Mouse (Mus musculus) liver, embryonic 16.5 days (tissue): ENCODE measurements around the gene Wipf3. TPM values are rescaled to one million over a fixed set of nuclear protein-coding genes. Genes with fewer than 3 reads are reported as not detected.

ENCODE experiments used
- ATAC-seq: fragments of 200-750 bp; cut with Nextera tagmentation; 2 replicates; pipeline ENCODE4 v1.8.0; 2017; ENCODE audit warnings: low read depth, mild to moderate bottlenecking, moderate number of reproducible peaks, moderate library complexity
- H3K27ac ChIP-seq: fragments of 300-500 bp; sonication (generic); 2 replicates; pipeline ENCODE4 v1.5.1; 2014; ENCODE audit warnings: mild to moderate bottlenecking, low read length
- H3K27me3 ChIP-seq: fragments of 300-500 bp; sonication (generic); 2 replicates; pipeline ENCODE4 v1.6.1; 2014; ENCODE audit warnings: low read depth, low read length, mixed read lengths; ENCODE audit not compliant: control insufficient read depth, insufficient read depth
- H3K36me3 ChIP-seq: fragments of 300-500 bp; sonication (generic); 2 replicates; pipeline ENCODE4 v1.6.1; 2014; ENCODE audit warnings: mild to moderate bottlenecking; ENCODE audit not compliant: control insufficient read depth, insufficient read depth
- H3K4me1 ChIP-seq: fragments of 300-500 bp; sonication (generic); 2 replicates; pipeline ENCODE4 v1.6.1; 2014; ENCODE audit warnings: low read depth, low read length, mixed read lengths; ENCODE audit not compliant: control insufficient read depth
- H3K4me2 ChIP-seq: fragments of 300-500 bp; sonication (generic); 2 replicates; pipeline ENCODE4 v1.6.1; 2014; ENCODE audit warnings: low read depth, low read length, mixed read lengths
- H3K4me3 ChIP-seq: fragments of 300-500 bp; sonication (generic); 2 replicates; pipeline ENCODE4 v1.5.1; 2014; ENCODE audit warnings: low read depth, mild to moderate bottlenecking, low read length
- H3K9ac ChIP-seq: fragments of 300-500 bp; sonication (generic); 2 replicates; pipeline ENCODE4 v1.6.1; 2014; ENCODE audit warnings: low read depth, low read length
- H3K9me3 ChIP-seq: fragments of 300-500 bp; sonication (generic); replicated peaks from 2 replicates; pipeline ENCODE4 v1.6.1; 2016; ENCODE audit warnings: low read length; ENCODE audit not compliant: control insufficient read depth
- WGBS: fragments of 180-500 bp; shearing (Covaris S2); extraction: QIAGEN DNeasy Blood & Tissue Kit; methylation state at CpG from one replicate; pipeline ENCODE4 v1.1.7; 2014; ENCODE audit not compliant: insufficient replicate concordance; 5-methylcytosine and 5-hydroxymethylcytosine counted together
- polyA plus RNA-seq: library from polyadenylated mRNA; unstranded; fragments of >200 nt; fragmentation: Nextera tagmentation; extraction: Ambion mirVana; gene quantifications from 2 replicates; pipeline ENCODE4 v1.2.1, GENCODE M21; 2015

The Wipf3 gene
- polyA plus RNA-seq, 1 experiment from 2014 or later: 0.12 TPM

- Histone ChIP-seq H3K27me3 (peaks cover 3% of the 10 kb centered on the region), H3K9me3 (no peaks in the 10 kb centered on the region)
Observed at GRCm38 (mm10) chr6:54481390-54482112, 52.1 kb downstream of the Wipf3 start.

GRCm38 (mm10) chr6:54485000-54485399 lies 55.6 kb downstream of the Wipf3 start:
- Histone ChIP-seq H3K27ac (no peak overlapping the region), H3K36me3 (no peaks in the 10 kb centered on the region), H3K27me3 (peaks cover 3% of the 10 kb centered on the region), H3K9me3 (no peaks in the 10 kb centered on the region), H3K4me1 (no peaks in the 10 kb centered on the region), H3K4me3 (no peak overlapping the region), H3K4me2 (peak overlapping the region; percentile 24; the same call in 1 of the 2 replicates), H3K9ac (no peak overlapping the region)
- 32% methylated on average over 12 of the region's 12 CpGs for WGBS
- no peak for ATAC-seq

More at GRCm38 (mm10) chr6:54481390-54482112, 52.1 kb downstream of the Wipf3 start:
- WGBS: 58% methylated on average over 15 of the region's 15 CpGs
- no peak overlapping the region for H3K4me2 ChIP-seq
- ATAC-seq: no peak
- H3K4me1 ChIP-seq: no peaks in the 10 kb centered on the region
- no peak overlapping the region for H3K9ac ChIP-seq
- H3K4me3 ChIP-seq: no peak overlapping the region
- H3K27ac ChIP-seq: no peak overlapping the region
- H3K36me3 ChIP-seq: no peaks in the 10 kb centered on the region

GRCm38 (mm10) chr6:54485435-54485901 lies 56.1 kb downstream of the Wipf3 start:
- Histone ChIP-seq H3K9me3 (no peaks in the 10 kb centered on the region), H3K36me3 (no peaks in the 10 kb centered on the region), H3K9ac (no peak overlapping the region), H3K4me1 (no peaks in the 10 kb centered on the region), H3K4me2 (peak overlapping the region; percentile 24), H3K27ac (no peak overlapping the region), H3K27me3 (peaks cover 3% of the 10 kb centered on the region), H3K4me3 (no peak overlapping the region)
- ATAC-seq: no peak
- WGBS: 10% methylated on average over 22 of the region's 25 CpGs

GRCm38 (mm10) chr6:54485973-54486569 lies 56.7 kb downstream of the Wipf3 start:
- WGBS: 26% methylated on average over 6 of the region's 6 CpGs
- Histone ChIP-seq H3K36me3 (no peaks in the 10 kb centered on the region), H3K4me1 (no peaks in the 10 kb centered on the region), H3K27me3 (peaks cover 3% of the 10 kb centered on the region), H3K9ac (no peak overlapping the region), H3K27ac (no peak overlapping the region), H3K9me3 (no peaks in the 10 kb centered on the region), H3K4me2 (no peak overlapping the region), H3K4me3 (no peak overlapping the region)
- no peak for ATAC-seq

GRCm38 (mm10) chr6:54491074-54491473 lies 61.7 kb downstream of the Wipf3 start:
- Histone ChIP-seq H3K27ac (no peak overlapping the region), H3K9me3 (no peaks in the 10 kb centered on the region), H3K4me1 (no peaks in the 10 kb centered on the region), H3K4me2 (no peak overlapping the region), H3K4me3 (no peak overlapping the region), H3K9ac (no peak overlapping the region), H3K36me3 (no peaks in the 10 kb centered on the region), H3K27me3 (no peaks in the 10 kb centered on the region; the same call in 1 of the 2 replicates)
- no peak for ATAC-seq
- 59% methylated on average over 7 of the region's 7 CpGs for WGBS

GRCm38 (mm10) chr6:54494097-54494496 lies 64.7 kb downstream of the Wipf3 start:
- H3K27me3 ChIP-seq: no peaks in the 10 kb centered on the region
- no peak overlapping the region for H3K4me2 ChIP-seq
- no peak for ATAC-seq
- no peaks in the 10 kb centered on the region for H3K4me1 ChIP-seq
- no peak overlapping the region for H3K9ac ChIP-seq
- no peak overlapping the region for H3K27ac ChIP-seq
- no peaks in the 10 kb centered on the region for H3K9me3 ChIP-seq
- H3K36me3 ChIP-seq: no peaks in the 10 kb centered on the region
- H3K4me3 ChIP-seq: no peak overlapping the region

GRCm38 (mm10) chr6:54494612-54495398 lies 65.4 kb downstream of the Wipf3 start:
- no peaks in the 10 kb centered on the region for H3K4me1 ChIP-seq
- H3K9ac ChIP-seq: no peak overlapping the region
- H3K27me3 ChIP-seq: no peaks in the 10 kb centered on the region
- ATAC-seq: no peak
- H3K4me2 ChIP-seq: no peak overlapping the region
- no peaks in the 10 kb centered on the region for H3K9me3 ChIP-seq
- H3K27ac ChIP-seq: no peak overlapping the region
- WGBS: 64% methylated on average over 11 of the region's 11 CpGs
- H3K36me3 ChIP-seq: no peaks in the 10 kb centered on the region
- H3K4me3 ChIP-seq: no peak overlapping the region

- Histone ChIP-seq H3K27ac (no peak overlapping the region), H3K4me1 (no peaks in the 10 kb centered on the region), H3K4me2 (no peak overlapping the region), H3K9me3 (no peaks in the 10 kb centered on the region), H3K4me3 (no peak overlapping the region), H3K36me3 (no peaks in the 10 kb centered on the region), H3K9ac (no peak overlapping the region), H3K27me3 (no peaks in the 10 kb centered on the region)
- 67% methylated on average over 7 of the region's 7 CpGs for WGBS
- no peak for ATAC-seq
Observed at GRCm38 (mm10) chr6:54496214-54496613, 66.8 kb downstream of the Wipf3 start.
